Mouse (Mus musculus) forelimb bud, embryonic 11.5 days (tissue): ENCODE measurements around the gene Fndc5.
A peak's percentile ranks its signal among the peaks of the same experiment; 100 is the strongest.

Source experiments
- DNase-seq: peaks from one replicate; pipeline ENCODE4 v3.0.0-alpha.2; 2012; ENCODE audit warnings: low read depth, low spot score

The Fndc5 gene

DNA sequence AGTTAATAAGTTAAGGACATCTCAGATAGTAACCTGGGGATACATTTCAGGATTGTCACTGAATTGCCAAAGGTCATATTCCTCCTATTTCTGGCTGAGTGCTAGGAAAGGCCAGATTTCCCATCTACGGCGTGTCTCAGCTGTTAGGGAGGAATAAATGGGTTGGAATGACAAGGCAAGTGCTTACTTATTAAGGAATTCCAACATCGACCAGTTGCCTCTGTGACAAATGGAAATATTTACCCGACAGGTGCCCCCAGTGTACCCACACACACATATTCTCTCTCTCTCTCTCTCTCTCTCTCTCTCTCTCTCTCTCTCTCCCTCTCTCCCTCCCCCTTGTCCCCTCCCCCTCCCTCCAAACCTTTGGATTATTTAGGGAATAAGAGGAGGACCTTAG, 9.1 kb downstream of the Fndc5 start:
- no peak for DNase-seq

- DNase-seq, result no peak
Observed at GRCm38 (mm10) chr4:129146392-129146791, 9.6 kb downstream of the Fndc5 start.

DNA sequence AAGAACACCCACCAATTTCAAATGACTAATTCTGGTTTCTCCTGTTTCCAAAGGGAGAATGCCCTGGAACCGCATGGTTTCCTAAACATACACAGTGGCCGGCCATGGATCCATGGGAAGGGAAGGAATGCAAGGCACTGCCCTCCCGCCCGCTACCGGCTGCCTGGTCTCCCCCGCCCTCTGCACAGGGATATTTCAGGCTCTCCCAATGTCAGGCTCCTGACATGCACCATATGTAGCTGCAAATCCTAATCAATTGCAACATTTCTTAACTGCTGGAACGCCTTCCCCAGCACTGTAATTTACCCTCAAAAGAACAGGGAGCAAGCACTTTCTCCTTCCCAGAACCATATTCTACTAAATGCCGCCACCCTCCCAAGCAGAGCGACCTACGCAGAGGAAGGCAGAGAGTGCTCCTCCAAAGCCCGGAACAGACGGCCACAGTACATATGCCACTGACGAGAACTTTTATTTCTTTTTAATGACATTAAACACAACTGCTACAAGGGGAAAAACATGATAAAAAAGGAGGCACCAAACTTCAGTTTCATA, 10.8 kb downstream of the Fndc5 start:
- DNase-seq, result no peak

- DNase-seq, result no peak
Observed at GRCm38 (mm10) chr4:129149321-129149720, 12.5 kb downstream of the Fndc5 start.

- DNase-seq, result no peak
Observed at GRCm38 (mm10) chr4:129151276-129151811, 14.5 kb downstream of the Fndc5 start.

DNA sequence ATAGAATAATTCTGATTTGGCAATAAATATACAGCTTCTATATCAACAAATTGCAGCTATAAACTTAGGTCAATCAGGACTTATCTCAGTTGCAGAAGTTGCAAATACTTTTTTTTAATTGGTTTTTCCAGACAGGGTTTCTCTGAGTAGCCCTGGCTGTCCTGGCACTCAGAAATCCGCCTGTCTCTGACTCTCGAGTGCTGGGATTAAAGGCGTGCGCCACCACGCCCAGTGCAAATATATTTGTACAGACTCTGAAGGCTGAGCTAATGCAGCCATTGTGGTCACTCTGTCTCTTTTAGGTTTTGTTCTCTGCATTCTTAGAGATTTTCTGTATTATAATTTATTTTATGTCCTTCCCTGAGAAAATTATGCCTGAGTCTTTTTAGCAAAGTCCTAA, 20.7 kb downstream of the Fndc5 start:
- no peak for DNase-seq

DNA sequence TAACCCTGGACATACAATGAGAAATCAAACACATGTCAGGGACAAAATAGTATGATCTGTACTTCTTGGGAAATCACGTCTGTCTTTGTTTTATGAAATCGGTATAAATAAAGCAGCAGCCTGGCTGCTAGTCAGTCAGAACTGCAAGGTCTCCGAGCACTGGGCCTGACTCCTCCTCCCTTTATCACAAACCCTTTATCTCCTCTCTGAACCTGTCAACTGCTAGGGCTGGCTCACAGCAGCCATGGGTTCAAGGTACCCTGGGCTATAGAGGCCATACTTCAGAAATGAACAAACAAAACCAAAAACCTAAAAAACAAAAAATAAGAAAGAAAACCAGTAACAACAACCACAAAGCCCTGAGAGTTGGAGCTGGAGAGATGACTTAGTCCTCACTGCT, 21.8 kb downstream of the Fndc5 start:
- DNase-seq, result no peak

GRCm38 (mm10) chr4:129161076-129161475, 24.3 kb downstream of the Fndc5 start:
- DNase-seq, result no peak

- no peak for DNase-seq
Observed at GRCm38 (mm10) chr4:129161581-129162255, 24.9 kb downstream of the Fndc5 start.

GRCm38 (mm10) chr4:129172529-129172928, 35.7 kb downstream of the Fndc5 start:
- no peak for DNase-seq

DNA sequence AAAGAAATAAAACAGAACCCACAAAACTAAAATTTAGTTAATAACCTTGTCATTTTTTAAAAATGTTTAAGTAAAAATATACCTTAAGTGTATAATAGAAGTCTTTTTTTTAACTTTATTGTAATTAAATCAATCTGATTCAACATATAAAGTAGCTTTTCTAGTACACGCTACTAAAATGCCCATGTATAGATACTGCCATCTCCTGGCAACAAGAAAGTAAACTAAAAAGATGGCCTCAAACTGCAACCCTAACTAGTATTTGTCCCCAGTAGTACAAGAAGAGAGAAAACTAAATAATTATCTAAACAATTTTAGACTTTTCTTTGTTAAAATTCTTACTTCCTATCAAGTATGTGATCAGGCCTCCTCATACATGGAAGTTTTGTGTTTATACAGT, 42.8 kb downstream of the Fndc5 start:
- no peak for DNase-seq

DNA sequence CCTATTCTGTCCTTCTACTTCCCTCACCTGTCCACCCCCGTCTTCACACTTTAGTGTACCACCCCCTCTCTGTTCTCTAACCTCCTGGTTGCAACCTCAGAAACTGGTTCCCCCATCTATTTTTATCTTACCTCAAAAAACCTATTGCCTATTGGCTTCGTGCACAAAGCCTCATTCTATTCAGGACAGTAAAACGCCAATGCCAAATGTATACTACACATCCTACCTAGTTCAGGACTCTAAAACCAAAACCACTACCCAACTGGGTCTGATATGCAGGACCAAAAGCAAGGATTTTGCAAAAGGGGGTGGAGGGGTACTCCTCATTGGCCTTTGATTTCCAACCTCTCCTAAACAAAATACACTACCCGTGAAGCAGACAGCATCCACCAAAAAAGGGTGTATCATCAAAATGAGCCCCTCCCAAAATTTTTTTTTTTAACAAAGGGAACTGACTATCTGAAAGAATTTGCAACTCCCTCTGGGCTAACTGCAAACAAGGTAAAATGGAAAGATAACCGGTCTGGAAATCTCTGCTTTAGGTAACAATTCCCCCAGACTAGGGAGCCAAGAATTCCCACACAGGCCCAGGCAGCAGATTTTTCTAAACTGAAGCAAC, 51.4 kb downstream of the Fndc5 start:
- DNase-seq, result no peak

- DNase-seq, result peak; percentile 17
Observed at GRCm38 (mm10) chr4:129188803-129189541, 52.2 kb downstream of the Fndc5 start.

DNA sequence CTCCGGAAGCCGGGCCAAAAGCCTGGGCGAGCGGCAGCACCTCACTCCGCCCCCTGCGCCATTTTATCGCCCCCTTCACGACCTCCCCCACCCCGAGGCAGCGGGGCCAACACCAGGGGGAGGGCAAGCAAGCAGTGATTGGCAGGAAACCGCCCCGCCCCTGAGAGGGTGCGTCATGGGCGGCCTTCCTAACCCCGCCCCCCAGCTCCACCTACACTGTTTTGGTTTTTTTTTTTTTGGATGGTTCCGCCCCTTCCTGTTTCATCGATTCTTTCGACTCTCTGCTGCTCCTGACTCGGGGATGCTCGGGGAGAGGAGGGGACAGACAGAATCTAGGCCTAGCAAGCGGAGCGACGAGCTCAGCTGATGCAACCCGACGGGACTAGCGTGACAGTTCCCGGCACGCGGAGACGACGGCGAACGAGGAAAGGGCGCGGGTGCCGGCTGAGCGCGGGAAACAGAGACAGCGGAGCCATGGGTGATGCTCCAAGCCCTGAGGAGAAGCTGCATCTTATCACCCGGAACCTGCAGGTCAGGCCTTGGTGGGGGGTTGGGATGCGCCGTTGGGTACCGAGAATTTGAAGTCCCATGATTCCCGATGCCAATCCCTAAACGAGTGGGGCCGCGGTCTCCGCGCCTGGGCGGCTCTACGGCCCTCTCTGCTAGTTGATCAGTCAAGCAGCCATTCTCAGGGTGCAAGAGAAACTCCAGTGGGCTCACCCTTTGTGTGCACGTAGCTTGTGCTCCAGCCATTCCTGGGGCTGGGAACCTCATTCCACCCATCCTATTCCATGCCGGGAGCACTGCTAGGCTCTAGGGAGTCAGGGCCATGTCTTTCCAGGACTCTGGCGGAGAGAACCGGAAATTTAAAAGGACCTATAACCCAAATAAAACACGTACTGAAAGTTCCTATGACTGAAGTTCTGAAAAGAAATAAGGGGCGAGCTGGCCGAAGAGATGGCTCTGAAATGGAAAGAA, 53.0 kb downstream of the Fndc5 start, which contains the start of the genes S100pbp and Yars:
TSS of gene S100pbp (minus strand) at position 186 of the 978 bp plus-strand sequence.
TSS of gene Yars (plus strand) at position 219 of the 978 bp plus-strand sequence.
- DNase-seq, result peak; percentile 98

DNA sequence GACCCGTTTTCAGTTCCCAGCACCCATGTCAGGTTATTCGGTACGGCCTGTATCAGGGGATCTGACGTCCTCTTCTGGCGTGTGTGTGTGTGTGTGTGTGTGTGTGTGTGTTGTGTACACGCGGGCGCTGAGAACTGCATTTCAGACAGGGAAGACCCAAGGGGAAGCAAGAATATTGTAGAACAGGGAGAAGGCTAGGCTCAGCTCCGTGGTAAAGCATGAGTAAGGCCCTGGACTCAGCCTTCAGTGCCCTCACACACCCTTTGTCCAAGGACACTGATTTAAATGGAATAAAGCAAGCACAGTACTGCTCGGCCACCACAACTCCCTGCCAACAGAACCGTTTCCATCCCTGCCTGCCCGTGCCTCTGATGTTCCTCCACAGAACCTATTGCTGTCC, 53.7 kb downstream of the Fndc5 start:
- DNase-seq, result no peak

GRCm38 (mm10) chr4:129191691-129192090, 54.9 kb downstream of the Fndc5 start:
- DNase-seq, result no peak
